Mouse (Mus musculus): ENCODE results near the gene Col6a6.

DNA sequence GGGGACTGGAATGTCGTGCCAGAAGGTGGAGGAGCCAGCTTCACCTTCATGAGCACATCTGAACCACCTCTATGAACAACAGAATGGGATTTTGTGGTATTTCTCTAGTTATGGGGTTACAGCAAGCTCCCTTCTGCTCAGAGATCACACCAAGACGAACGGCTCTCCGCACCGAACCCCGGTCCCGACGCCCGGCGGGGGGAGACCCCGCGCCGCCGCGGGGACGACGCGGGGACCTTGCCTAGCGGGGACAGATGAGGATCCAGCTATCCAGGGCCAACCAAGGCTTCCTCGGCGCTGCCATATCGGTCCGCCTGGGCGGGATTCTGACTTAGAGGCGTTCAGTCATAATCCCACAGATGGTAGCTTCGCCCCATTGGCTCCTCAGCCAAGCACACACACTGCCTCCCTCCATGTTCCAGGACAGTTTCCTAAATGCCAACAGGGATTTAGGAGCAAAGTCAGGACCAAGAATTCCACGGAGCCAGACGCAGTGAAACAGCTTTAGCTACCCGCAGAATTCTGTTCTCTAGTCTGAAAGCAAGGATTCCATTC, 8.7 kb downstream of the Col6a6 start:
- TF ChIP-seq POLR2A (IDR thresholded peaks at IDR 0.05; ENCODE audit: borderline replicate concordance, extremely low read depth, insufficient read depth, insufficient read length, poor library complexity, severe bottlenecking) (no peak), CTCF (IDR thresholded peaks at IDR 0.05; ENCODE audit: borderline replicate concordance, extremely low read depth, insufficient read depth, insufficient read length) (no peak)

Data from brain, embryonic 14.5 days (tissue).